Mouse (Mus musculus) embryonic facial prominence, embryonic 12.5 days (tissue): ENCODE results near the gene 1700123K08Rik. TPM values are rescaled to one million over a fixed set of nuclear protein-coding genes. Genes with fewer than 3 reads are reported as not detected.
"Not testable (repeated sequence)": the region's sequence is repeated elsewhere in the genome, so short reads cannot be mapped to it uniquely, and the experiment has no call there.

Source experiments
- ATAC-seq: fragments of 200-750 bp; cut with Nextera tagmentation; 2 replicates; pipeline ENCODE4 v1.8.0; 2017; ENCODE audit not compliant: insufficient number of reproducible peaks, insufficient read depth, low FRiP score, low TSS enrichment
- H3K27ac ChIP-seq: fragments of 300-500 bp; sonication (generic); 2 replicates; pipeline ENCODE4 v1.5.1; 2016; ENCODE audit warnings: mild to moderate bottlenecking
- H3K27me3 ChIP-seq: fragments of 300-500 bp; sonication (generic); 2 replicates; pipeline ENCODE4 v1.6.1; 2016; ENCODE audit warnings: mild to moderate bottlenecking, moderate library complexity
- H3K36me3 ChIP-seq: fragments of 300-500 bp; sonication (generic); 2 replicates; pipeline ENCODE4 v1.6.1; 2016; ENCODE audit warnings: mild to moderate bottlenecking
- H3K4me1 ChIP-seq: fragments of 300-500 bp; sonication (generic); 2 replicates; pipeline ENCODE4 v1.6.1; 2016
- H3K4me2 ChIP-seq: fragments of 300-500 bp; sonication (generic); replicated peaks from 2 replicates; pipeline ENCODE4 v1.6.1; 2016; ENCODE audit warnings: mild to moderate bottlenecking, moderate library complexity
- H3K4me3 ChIP-seq: fragments of 300-500 bp; sonication (generic); 2 replicates; pipeline ENCODE4 v1.5.1; 2016; ENCODE audit warnings: mild to moderate bottlenecking
- H3K9ac ChIP-seq: fragments of 300-500 bp; sonication (generic); 2 replicates; pipeline ENCODE4 v1.6.1; 2016; ENCODE audit warnings: mild to moderate bottlenecking, moderate library complexity
- H3K9me3 ChIP-seq: fragments of 300-500 bp; sonication (generic); 2 replicates; pipeline ENCODE4 v1.6.1; 2016; ENCODE audit warnings: mild to moderate bottlenecking, moderate library complexity
- WGBS: fragments of 180-500 bp; shearing (Covaris S2); methylation state at CpG from one replicate; pipeline ENCODE4 v1.1.7; 2016; 5-methylcytosine and 5-hydroxymethylcytosine counted together
- microRNA-seq: library from miRNA; unstranded; fragments of <30 nt; microRNA quantifications from one replicate; pipeline ENCODE4, GENCODE M21; 2017
- polyA plus RNA-seq: library from polyadenylated mRNA; unstranded; fragments of >200 nt; fragmentation: Nextera tagmentation; extraction: Ambion mirVana; gene quantifications from 2 replicates; pipeline ENCODE4 v1.2.1, GENCODE M21; 2016

The 1700123K08Rik gene
- 0.15 TPM in 1 of 2 replicates, not detected in the other for polyA plus RNA-seq

- H3K4me1 ChIP-seq, H3K27me3 ChIP-seq, H3K4me2 ChIP-seq, H3K36me3 ChIP-seq, H3K9me3 ChIP-seq, H3K27ac ChIP-seq, H3K9ac ChIP-seq, H3K4me3 ChIP-seq, ATAC-seq: not testable (repeated sequence)
- 77% methylated on average over 2 of the region's 2 CpGs for WGBS
Measured at GRCm38 (mm10) chr5:138564612-138565011, at the start of gene 1700123K08Rik. TSS of gene 1700123K08Rik (minus strand) at chr5:138564712.

GRCm38 (mm10) chr5:138587396-138587795 lies 22.9 kb upstream of the 1700123K08Rik start:
- Histone ChIP-seq H3K27ac (no peak overlapping the region), H3K9ac (no peak overlapping the region), H3K4me1 (no peaks in the 10 kb centered on the region), H3K4me3 (no peak overlapping the region), H3K9me3 (no peaks in the 10 kb centered on the region), H3K36me3 (no peaks in the 10 kb centered on the region), H3K27me3 (no peaks in the 10 kb centered on the region), H3K4me2 (no peak overlapping the region)
- no peak for ATAC-seq
- WGBS, result 90% methylated on average over 6 of the region's 6 CpGs

DNA sequence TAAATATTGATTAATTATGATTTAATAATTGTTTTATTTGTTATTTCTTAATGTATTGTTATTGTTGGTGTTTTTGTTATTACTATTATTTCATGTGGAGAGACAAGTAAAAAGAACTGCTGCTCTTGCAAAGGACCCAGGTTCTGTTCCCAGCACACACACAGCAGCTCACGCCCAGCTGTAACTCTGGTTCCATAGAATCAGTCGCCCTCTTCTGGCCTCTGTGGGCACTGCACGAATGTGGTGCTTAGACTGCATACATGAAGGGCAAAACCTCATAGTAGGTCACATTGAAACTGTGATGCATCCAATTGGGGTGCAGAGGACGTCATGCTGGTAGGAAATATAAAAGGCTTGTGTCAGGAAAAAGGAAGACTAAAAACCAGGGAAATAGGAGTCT lies 7.1 kb upstream of the 1700123K08Rik start:
- H3K4me1 ChIP-seq, result no peaks in the 10 kb centered on the region
- 48% methylated on average over 4 of the region's 4 CpGs for WGBS
- no peaks in the 10 kb centered on the region for H3K9me3 ChIP-seq
- no peaks in the 10 kb centered on the region for H3K36me3 ChIP-seq
- H3K27ac ChIP-seq, result no peak overlapping the region
- H3K9ac ChIP-seq, result no peak overlapping the region
- ATAC-seq, result no peak
- H3K4me3 ChIP-seq, result no peak overlapping the region
- H3K27me3 ChIP-seq, result no peaks in the 10 kb centered on the region
- H3K4me2 ChIP-seq, result no peak overlapping the region

- no peak overlapping the region for H3K27ac ChIP-seq
- ATAC-seq, result no peak
- H3K9ac ChIP-seq, result no peak overlapping the region
- no peak overlapping the region for H3K4me2 ChIP-seq
- no peaks in the 10 kb centered on the region for H3K4me1 ChIP-seq
- H3K36me3 ChIP-seq, result no peaks in the 10 kb centered on the region
- 60% methylated on average over 1 of the region's 1 CpGs for WGBS
- H3K4me3 ChIP-seq, result no peak overlapping the region
- no peaks in the 10 kb centered on the region for H3K27me3 ChIP-seq
- H3K9me3 ChIP-seq, result no peaks in the 10 kb centered on the region
Measured at GRCm38 (mm10) chr5:138552718-138553117, 11.8 kb downstream of the 1700123K08Rik start.

- no peaks in the 10 kb centered on the region for H3K36me3 ChIP-seq
- no peak for ATAC-seq
- no peaks in the 10 kb centered on the region for H3K9me3 ChIP-seq
- H3K4me2 ChIP-seq, result no peak overlapping the region
- no peaks in the 10 kb centered on the region for H3K4me1 ChIP-seq
- no peak overlapping the region for H3K27ac ChIP-seq
- H3K9ac ChIP-seq, result no peak overlapping the region
- H3K27me3 ChIP-seq, result no peaks in the 10 kb centered on the region
- no peak overlapping the region for H3K4me3 ChIP-seq
- 90% methylated on average over 1 of the region's 1 CpGs for WGBS
Measured at GRCm38 (mm10) chr5:138532491-138532890, 32.0 kb downstream of the 1700123K08Rik start.

Small RNA genes lying within 50 kb of the gene (microRNA-seq; reads per million reads assigned to microRNA genes)
- gene Gm24082, result not detected

Other genes with a start within 250 kb of the 1700123K08Rik start
- 0.15 TPM in 1 of 2 replicates, not detected in the other for gene Pvrig, start 222.8 kb downstream of the 1700123K08Rik start, polyA plus RNA-seq
- 56.5 and 56.9 TPM in 2 replicates for gene Zfp157, start 123.2 kb downstream of the 1700123K08Rik start, polyA plus RNA-seq
- 76.1 and 82.7 TPM in 2 replicates for gene Zfp68, start 55.0 kb upstream of the 1700123K08Rik start, polyA plus RNA-seq
- gene A430033K04Rik, start 58.1 kb upstream of the 1700123K08Rik start, polyA plus RNA-seq, result 17.9 and 18.5 TPM in 2 replicates
- gene Fam20c, start 189.8 kb upstream of the 1700123K08Rik start, polyA plus RNA-seq, result 7.0 and 7.1 TPM in 2 replicates